Mouse (Mus musculus): ENCODE measurements around the gene Tasp1.
"Not testable (repeated sequence)": the region's sequence is repeated elsewhere in the genome, so short reads cannot be mapped to it uniquely, and the experiment has no call there.

Tasp1 gene

DNA sequence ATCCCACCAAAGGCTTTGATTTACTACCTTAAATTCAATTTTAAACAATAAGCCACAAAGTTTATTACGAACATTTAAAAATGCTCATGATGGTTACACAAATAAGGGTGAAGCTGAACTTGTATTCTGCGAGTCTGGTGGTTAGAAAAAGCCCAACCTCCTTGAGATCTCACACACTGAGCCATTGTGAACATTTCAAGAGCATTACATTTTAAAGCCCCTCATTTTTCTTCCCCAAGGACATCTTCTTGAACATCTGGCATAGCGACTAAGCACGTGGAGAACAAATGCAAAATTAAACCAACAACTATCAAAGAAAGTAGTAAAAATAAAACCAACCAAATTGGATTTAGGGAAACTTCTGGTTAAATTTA is 182.4 kb downstream of the Tasp1 start:
- in situ Hi-C loops (cut with MboI, MseI), result no loop called here

DNA sequence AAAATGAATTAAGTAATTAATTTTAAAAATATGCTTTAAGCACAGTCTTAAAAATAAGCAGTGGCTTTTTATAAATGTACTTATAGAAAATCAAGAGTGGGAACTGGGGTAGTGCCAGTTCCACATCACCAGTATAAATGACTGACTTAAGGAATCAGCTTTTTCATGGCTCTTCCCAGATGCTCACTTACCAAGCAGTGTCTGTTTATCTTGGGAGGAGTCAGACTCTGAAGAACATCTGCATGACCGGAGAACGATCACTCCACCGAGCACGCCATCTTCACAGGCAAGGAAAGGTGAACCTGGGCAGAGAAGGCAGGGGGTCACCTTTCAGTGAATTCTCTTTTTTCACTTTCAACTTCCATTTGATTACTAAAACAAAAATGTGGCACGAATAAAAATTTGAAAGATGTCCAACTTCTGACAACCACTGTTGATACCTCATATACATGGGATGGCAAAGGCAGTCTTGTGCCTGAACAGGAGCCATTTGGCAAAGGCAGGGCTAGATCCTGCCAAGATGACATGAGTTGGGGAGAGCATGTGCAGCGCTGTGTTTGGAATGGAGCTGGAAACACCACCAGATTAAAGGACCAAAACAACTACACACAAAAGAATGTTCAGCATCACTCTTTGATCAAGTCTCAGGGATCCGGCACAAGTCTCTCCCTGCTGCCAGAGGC is 182.9 kb downstream of the Tasp1 start:
- in situ Hi-C loops (cut with MboI, MseI), result no loop called here

DNA sequence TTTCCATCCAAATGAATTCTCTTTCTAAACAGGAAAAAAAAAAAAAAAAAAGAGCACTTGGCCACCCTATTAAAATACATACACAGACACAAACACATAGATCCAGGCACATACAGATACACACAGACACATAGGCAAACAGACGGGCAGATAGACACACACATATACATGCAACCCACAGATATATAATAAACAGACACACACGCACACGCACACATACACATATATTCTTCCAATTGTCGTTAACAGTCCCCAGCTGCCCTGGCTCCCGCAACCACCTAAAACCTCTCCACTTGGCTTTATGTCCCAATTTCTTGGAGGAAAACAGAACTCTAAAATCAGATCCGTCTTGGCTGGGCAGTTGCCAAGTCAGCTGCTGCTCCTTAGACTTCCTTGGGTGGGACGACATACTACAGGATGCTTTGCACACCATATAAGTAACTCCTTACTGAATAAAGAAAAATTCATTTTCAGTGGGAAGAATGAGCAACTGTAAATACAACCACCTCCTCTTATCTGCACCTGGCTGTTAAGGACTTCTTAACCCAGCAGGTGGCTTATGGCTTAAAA is 188.5 kb downstream of the Tasp1 start:
- in situ Hi-C loops (cut with MboI, MseI), result no loop called here

DNA sequence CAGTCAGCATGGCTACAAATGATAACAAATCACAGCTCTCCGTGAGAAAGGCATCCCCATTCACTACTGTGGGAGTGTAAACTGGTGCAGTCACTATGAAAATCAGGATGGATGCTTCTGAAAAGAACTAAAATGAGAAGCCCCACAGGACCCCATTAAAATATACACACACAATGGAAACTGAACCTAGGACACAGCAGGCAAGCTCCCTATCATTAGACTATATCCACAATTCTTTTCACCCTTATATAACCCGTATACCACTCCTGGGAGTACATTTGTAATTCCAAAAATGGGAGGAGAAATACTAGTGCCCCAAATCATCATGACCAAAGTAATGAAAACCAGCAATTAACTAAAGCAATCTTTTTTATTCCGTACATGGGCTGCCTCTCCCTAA is 190.7 kb downstream of the Tasp1 start:
- in situ Hi-C loops (cut with MboI, MseI), result no loop called here

DNA sequence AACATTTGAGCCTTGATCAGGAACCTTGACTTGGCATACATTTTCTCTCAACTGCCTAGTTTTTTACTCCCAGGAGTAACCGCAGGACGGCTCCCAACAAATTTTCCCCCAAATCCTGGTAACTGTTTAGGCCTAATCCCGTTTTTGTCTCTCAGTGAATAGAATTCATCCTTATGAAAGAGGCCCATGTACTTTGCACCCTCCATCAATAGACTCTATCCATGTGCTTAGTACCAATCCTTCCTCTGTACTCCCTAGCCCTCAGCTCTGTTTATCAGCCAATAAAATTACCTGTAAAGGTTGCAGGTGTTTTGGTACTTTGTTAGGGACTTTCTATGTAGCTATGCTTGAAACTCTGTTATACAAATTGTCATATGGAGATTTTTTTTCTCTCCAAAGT is 192.4 kb downstream of the Tasp1 start:
- in situ Hi-C loops (cut with MboI, MseI), result no loop called here

DNA sequence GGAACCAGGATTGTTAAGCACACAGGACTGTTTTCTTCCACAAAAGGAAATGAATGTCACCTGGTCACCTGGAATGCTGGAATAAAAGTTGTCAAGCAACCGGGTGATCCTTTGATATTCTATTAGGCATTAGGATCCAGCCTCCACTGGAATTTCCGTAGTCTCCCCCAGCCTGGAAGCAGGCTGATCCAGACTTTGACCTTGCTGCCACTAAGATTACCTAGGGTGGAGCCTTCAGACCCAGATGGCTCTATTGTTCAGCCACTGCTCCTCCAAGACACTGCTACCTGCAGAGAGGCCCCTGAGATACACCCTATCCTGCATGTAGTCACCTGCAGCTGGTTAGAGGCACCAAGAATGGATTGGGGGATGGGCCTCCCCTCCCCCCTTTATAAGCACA is 192.8 kb downstream of the Tasp1 start:
- in situ Hi-C loops (cut with MboI, MseI), result no loop called here

DNA sequence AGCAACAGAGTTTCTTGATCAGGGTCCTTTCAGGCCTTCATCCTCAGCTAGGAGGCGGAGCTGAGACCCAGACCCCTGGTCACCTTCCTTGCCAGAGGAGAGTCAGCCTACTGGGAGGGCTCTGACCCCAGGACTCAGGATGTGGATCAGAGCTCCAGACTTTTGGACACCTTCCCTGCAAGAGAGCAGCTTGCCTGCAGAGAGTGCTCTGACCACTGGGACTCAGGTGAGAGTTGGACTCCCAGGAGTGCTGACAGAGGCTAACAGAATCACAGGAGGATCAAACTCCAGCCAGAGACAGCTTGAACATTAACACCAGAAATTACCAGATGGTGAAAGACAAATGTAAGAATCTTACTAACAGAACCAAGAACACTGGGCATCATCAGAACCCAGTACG is 197.5 kb downstream of the Tasp1 start:
- in situ Hi-C loops (cut with MboI, MseI), result not testable (repeated sequence)

DNA sequence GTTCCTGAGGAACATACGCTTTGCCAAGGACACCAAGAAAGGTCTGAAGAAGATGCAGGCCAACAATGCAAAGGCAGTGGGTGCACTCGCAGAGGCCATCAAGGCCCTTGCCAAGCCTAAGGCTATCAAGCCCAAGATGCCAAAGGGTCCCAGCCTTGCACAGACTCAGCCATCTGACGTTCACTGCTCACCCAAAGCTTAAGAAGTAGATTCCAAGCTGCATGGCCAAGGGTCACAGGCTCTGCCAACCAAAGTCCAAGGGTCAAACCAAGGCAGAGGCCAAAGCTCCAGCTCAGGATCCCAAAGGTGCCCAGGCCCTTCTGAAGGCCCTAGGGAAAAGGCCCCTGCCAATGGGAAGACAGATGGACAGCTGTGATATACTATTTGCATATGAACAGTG is 203.2 kb downstream of the Tasp1 start:
- in situ Hi-C loops (cut with MboI, MseI), result not testable (repeated sequence)

DNA sequence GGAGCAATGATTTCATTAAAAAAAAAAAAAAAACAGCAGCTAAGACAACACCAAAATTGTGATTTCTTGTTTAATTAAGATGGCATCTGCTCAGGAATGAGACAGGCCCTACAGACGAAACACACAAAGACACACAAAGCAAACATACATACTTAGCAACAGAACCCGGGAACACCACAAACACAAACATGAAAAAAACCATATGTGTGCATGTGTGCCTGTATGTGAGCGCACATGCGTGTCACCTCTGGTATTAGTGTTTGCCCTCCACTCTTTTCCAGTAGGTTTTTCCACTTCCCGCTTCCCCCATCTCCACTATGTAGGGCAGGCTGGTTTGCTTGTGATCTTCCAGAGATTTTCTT is 206.5 kb downstream of the Tasp1 start:
- in situ Hi-C loops (cut with MboI, MseI), result no loop called here

DNA sequence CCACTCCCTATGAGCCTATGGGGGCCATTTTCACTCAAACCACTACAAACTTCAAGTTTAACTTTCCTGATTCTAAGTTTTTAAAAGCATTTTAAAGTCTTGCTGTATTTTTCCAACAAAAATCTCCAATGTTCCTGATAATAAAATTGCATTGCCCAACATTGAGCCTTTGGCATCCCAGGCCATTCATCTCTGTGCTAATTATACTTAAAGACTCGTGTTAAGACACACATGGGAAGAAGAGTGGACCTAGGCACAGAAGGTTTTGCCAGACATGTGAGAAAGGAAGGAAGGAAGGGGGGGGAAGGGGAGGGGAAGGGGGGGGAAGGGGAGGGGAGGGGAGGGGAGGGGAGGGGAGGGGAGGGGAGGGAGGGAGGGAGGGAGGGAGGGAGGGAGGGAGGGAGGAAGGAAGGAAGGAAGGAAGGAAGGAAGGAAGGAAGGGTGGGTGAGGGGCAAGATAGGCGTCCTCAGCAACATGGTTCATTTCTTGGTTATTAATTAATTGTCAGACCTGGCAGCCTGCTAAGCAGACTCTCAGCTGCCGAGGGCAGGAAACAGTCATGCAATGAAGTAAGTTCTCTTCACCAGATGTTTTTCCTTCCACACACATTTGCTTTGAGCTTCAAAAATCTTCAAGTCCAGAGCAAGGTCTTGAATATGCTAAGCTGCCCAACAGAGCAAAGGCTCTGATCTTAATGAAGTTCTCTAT is 207.0 kb downstream of the Tasp1 start:
- in situ Hi-C loops (cut with MboI, MseI), result no loop called here

DNA sequence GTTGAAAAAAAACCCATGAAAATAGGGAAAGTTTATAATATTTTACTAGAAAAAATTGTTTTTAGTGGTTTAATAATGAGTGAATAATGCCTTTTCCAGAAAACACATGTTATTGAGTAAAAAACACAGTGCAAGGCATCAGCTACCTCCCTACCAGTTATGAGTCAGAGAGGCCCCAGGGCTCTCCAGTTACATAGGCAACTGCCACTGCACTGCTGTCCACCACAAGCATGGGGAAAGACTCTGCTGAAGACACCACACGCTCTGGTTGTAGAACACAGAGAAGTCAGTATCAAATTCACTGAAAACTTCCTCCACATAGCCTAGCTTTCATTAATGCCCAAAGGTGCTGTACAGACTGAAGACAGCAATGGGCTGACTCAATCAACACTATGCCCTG is 217.0 kb downstream of the Tasp1 start:
- in situ Hi-C loops (cut with MboI, MseI), result no loop called here

DNA sequence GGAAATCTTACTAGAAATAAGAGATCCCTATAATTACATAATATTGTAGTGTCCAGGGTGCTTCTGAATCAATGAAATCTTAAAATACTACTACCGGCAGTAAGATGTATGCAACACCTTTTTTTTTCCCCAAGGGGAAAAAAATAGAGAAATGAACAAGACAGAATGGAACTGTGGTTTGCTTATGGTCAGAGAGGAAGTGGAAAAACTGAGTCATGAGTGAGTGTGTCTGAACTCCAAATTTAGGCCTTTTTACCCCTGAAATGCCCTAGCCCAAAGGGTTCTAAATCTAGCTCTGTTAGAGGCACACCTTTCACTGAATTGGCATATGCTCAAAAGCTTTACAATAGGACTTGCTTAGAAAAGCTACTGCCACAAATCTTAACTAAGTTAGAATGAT is 225.2 kb downstream of the Tasp1 start:
- in situ Hi-C loops (cut with MboI, MseI), result no loop called here

DNA sequence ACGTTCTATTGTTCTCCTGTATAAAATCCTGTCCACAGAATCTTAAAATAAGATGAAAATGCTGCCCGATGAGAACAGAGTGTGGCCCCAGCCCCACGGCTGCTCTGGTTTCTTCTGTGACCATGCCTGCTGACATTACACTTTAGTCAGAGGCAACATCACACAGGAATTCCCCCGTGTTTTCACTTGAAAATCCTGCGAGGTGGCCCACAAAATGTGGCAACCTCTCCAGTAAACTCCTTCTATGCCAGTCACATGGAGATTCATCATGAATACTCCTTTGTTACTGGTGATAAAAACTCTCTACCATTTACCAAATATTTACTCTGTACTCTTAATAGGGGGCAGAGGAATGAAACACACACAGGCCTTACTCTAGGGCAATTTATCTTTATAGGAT is 225.7 kb downstream of the Tasp1 start:
- in situ Hi-C loops (cut with MboI, MseI), result no loop called here

DNA sequence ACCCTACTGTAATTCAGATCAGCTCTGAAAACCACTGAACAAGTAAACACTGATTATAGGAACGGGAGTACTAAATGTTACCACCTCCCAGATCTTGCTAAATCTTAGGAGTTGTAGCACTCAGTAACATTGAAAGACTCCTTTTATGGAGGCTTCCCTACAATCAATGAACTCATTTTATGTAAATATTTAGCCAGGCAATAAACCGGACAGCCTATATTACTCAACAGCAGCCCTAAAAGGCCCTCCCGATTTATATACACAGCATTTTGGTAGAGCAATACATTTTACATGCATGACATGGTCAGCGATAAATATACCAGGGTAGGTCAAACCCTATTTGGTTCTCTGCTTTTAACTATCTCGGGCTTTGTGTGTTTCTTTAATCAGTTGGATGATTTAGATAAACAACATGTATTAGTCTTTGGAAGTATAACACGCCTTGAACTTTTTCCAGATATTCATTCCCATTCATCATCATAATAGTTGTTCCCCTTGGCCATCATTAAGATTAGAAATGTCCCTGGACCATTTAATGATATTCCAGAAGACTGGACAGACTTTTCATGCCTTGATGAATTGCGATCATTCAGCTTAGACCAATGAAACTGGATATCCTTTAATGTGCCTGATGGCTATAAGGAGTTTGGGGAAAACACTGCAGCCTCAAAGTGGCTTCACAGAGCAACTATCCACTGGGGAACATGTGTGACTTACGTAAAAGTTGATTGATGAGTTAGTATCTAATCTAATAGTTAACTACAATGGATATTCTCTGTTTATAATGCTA is 244.8 kb downstream of the Tasp1 start:
- in situ Hi-C loops (cut with MboI, MseI), result no loop called here

DNA sequence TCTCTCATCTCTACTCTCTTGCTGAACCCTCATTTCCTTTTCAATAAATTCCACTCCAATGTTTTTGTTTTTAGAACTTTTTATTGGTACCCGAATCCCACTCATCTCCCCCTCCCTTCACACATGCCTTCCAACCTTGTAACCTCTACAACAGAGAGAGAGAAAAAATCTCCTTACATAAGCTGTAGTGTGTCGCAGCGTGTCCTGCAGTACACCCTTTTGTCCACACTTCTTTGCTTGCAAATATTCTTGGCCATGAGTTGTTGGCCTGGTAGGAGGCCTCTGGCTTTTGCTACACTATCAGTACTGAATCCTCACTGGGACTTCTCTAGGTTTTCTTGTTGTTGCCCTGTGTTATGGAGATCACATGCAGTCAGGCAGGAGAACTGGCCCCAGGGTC is 249.3 kb downstream of the Tasp1 start:
- in situ Hi-C loops (cut with MboI, MseI), result no loop called here

DNA sequence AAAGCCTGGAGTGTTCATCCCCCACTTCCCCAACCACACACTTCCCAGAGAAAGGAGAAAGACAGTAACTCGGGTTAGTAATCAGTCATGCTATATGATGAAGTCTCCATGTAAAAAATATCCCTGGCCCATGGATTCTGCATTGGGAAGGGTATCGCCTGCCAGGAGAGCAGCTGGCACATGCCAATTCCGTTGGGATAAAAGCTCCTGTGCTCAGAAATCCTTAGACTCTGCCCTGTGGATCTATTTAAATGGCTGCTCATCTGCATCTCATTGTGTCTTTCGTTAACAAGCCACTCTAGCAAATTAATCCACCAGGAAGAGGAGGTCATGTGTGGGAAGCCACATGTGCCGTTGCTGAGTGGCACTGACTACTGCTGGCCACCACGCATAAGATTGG is 258.7 kb downstream of the Tasp1 start:
- in situ Hi-C loops (cut with MboI, MseI), result no loop called here

DNA sequence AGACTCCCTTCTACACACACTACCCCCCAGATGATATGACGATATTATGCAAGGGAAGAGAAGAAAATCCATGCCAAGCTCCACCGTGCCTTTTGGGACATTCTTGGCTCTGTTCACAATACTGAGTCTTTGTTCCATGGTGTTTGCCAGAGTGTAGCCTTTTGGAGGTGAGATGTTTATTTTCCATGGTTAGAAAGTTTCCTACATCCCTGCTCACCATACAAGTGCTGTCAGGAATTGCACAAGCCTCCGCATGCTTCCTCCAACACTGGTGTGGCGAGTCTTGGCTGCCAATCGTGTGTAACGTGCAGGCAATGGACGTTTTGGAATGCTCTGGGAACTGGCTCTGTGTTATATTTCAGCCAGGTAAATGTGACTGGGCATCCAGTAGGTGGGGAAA is 262.6 kb downstream of the Tasp1 start:
- in situ Hi-C loops (cut with MboI, MseI), result no loop called here

DNA sequence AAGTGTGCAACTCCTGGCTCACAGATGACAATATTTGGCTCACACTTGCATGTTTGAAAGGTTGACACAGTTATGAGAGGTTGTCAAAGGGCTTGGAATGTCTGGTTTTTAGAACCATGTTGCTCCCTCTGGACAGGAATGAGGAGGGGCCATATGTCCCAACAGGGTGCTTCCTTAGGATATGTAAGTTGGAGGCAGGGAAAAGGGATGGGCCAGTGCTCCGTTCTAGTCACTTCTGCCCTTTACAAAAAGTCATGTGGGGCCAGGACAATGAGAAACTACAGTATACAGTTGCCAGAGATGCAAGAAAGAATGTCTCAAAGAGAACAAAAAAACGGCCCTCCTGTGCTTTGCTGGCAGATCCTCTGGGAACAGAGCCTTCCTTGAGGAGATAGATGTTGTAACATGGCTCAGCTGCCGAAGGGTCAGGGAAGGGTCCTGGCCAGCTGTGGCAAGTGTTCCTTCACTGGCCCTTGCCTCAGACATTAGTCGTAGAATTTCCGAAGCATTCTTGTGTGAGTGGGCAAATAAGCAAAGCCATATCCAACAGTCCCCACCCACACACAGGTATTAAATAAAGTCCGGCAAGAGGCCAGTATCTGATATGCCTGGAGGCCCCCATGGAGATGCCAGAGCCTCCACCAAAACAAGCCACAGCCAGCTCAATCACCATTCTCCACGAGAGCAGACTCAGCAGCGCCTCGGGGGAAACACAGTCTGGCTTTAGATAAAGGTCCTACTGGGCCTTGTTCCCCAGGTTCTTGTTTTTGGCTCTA is 274.1 kb downstream of the Tasp1 start:
- in situ Hi-C loops (cut with MboI, MseI), result no loop called here

DNA sequence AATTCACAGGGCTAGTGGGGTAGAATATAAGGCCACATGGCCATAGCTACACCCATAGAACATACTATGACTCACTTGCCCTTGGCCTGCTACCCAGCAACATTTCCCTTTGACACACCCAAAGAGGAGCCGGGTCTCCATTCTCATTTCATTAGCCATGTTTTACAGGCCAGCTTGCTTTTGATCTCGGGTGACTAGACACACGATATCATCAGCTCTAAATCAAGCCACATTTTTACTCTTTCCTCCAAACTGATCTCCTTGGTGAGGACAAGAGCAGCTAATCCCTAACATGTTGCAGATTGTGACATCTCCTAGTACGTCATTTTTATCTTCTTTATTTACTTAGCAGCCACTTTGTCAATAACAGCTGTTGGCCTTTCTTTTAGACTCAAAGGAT is 277.9 kb downstream of the Tasp1 start:
- in situ Hi-C loops (cut with MboI, MseI), result no loop called here

DNA sequence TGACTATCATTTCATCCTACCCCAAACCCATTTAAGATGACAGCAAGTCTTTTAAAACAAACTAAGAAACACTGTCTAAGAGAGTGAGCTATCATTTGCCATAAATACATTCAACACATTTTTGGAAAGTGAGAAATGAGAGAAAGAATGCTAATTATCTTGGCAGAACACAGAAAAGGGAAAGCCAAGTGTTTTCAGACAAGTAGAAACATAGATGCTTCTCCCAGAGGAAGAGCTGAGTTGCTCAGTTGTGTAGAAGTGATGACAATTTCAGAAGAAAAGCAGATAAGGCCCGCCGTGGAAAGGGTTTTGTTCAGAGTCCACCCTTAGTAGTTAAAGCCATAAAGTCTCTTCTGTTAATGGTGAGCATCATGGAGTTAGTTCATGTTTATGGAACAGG is 281.7 kb downstream of the Tasp1 start:
- in situ Hi-C loops (cut with MboI, MseI), result no loop called here

DNA sequence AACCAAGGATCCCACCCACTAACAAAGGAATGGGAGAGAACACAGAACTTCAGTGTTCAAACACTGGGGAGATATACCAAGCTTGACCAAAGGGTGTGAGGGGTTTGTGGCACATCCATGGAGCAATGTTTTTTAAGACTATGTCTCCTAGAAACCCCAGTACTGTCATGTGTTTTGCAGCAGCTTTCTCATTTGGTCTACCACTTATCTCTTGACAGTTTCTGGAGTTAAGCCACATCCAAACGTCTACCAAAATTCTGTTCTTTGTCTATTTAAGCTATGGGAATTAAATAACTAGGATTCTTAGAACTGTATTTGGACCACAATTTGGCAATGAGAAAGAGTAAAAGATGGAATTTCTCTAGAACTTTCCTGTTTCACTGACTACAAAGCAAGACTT is 282.1 kb downstream of the Tasp1 start:
- in situ Hi-C loops (cut with MboI, MseI), result no loop called here

Data from regulatory T cell (primary cell).